Mouse (Mus musculus) thymus, adult 2 months (tissue): ENCODE measurements around the gene Chrm3.

Source experiments
- CTCF ChIP-seq: fragments of 200-500 bp; IDR thresholded peaks from 2 replicates; pipeline ENCODE4 v1.5.1; 2012; ENCODE audit warnings: mild to moderate bottlenecking, control low read depth, low read length, moderate library complexity, borderline replicate concordance; ENCODE audit not compliant: control insufficient read depth, poor library complexity, insufficient read depth; ENCODE audit errors: extremely low read depth
- POLR2A ChIP-seq: fragments of 200-500 bp; IDR thresholded peaks from 2 replicates; pipeline ENCODE4 v1.6.1; 2012; ENCODE audit warnings: mild to moderate bottlenecking, low read length, control low read depth, moderate library complexity; ENCODE audit not compliant: control insufficient read depth, poor library complexity, insufficient read depth; ENCODE audit errors: extremely low read depth

DNA sequence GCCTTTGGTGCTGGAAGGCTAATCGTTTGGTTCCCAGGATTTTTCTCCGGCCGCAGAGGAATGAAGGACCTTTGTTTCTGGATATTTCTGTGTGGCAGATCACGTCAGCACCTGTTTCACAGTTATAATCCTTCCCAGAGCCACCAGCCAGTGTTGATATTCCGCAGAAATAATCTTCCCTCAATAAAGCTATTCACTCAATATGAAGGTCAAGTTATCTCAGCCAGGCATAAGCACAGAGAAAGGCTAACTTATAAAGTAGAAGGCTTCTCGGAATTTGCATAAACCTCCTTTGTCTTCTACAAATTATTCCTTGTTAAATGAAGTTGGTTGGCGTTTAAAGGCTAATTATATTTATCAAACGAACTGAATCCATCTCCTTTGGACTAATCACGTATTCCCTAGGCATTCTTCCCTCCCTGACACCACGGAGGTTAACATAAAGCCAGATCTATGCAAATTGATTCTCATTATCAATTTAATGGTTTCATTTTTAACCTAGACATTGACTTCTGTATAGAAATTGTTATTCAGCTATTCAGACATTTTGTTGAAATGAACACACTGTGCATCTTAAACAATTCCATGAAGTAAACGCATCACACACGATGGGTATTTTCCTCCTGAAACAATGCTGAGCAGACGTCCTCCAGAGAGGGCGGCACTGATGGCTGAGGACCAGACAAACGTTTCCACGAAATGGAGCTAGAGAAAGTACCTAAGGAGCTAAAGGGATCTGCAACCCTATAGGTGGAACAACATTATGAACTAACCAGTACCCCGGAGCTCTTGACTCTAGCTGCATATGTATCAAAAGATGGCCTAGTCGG, 326.9 kb downstream of the Chrm3 start:
- no peak for TF ChIP-seq CTCF
- TF ChIP-seq POLR2A = no peak
